Mouse (Mus musculus): Measurements from ENCODE around the gene Pde6d.

GRCm38 (mm10) chr1:86531547-86532321, 50.7 kb downstream of the Pde6d start:
- TF ChIP-seq CTCF (conservative IDR thresholded peaks at IDR 0.05; ENCODE audit: low read length) (no peak), NANOG (IDR thresholded peaks at IDR 0.05; ENCODE audit: borderline replicate concordance, low read length) (0 out of 2 replicates have a peak, but pooled peaks have one; percentile 7), POU5F1 (IDR thresholded peaks at IDR 0.05; ENCODE audit: borderline replicate concordance, low read length) (no peak)
